Mouse (Mus musculus): Measurements from ENCODE around the gene Fzd9.
"Not testable (repeated sequence)": the region's sequence is repeated elsewhere in the genome, so short reads cannot be mapped to it uniquely, and the experiment has no call there.

Gene Fzd9

GRCm38 (mm10) chr5:135248956-135249676 is 1.9 kb downstream of the Fzd9 start:
- DNase-seq (ENCODE audit: low spot score in 2 of 2) = no peak

- DNase-seq (ENCODE audit: low spot score in 2 of 2) = no peak
Observed at GRCm38 (mm10) chr5:135247337-135247736, 3.7 kb downstream of the Fzd9 start.

- DNase-seq (ENCODE audit: low spot score in 2 of 2) = no peak
Observed at GRCm38 (mm10) chr5:135246531-135246930, 4.5 kb downstream of the Fzd9 start.

- DNase-seq (ENCODE audit: low spot score in 2 of 2) = no peak
Observed at GRCm38 (mm10) chr5:135243166-135243565, 7.9 kb downstream of the Fzd9 start.

- DNase-seq (ENCODE audit: low spot score in 2 of 2) = no peak
Observed at GRCm38 (mm10) chr5:135242608-135243007, 8.4 kb downstream of the Fzd9 start.

GRCm38 (mm10) chr5:135242136-135242535 is 8.9 kb downstream of the Fzd9 start:
- no peak for DNase-seq (ENCODE audit: low spot score in 2 of 2)

- DNase-seq (ENCODE audit: low spot score in 2 of 2) = no peak
Observed at GRCm38 (mm10) chr5:135241474-135241873, 9.6 kb downstream of the Fzd9 start.

GRCm38 (mm10) chr5:135238832-135239231 is 12.2 kb downstream of the Fzd9 start:
- no peak for DNase-seq (ENCODE audit: low spot score in 2 of 2)

- peak in 1 of 2 experiments; percentile 47 for DNase-seq (ENCODE audit: low spot score in 2 of 2)
Observed at GRCm38 (mm10) chr5:135236571-135236970, 14.5 kb downstream of the Fzd9 start.

- no peak for DNase-seq (ENCODE audit: low spot score in 2 of 2)
Observed at GRCm38 (mm10) chr5:135233166-135233920, 17.7 kb downstream of the Fzd9 start.

- no peak for DNase-seq (ENCODE audit: low spot score in 2 of 2)
Observed at GRCm38 (mm10) chr5:135230186-135230585, 20.8 kb downstream of the Fzd9 start.

GRCm38 (mm10) chr5:135225879-135226278 is 25.2 kb downstream of the Fzd9 start:
- DNase-seq (ENCODE audit: low spot score in 2 of 2) = not testable (repeated sequence)

- no peak for DNase-seq (ENCODE audit: low spot score in 2 of 2)
Observed at GRCm38 (mm10) chr5:135224169-135224568, 26.9 kb downstream of the Fzd9 start.

GRCm38 (mm10) chr5:135222066-135222465 is 29.0 kb downstream of the Fzd9 start:
- DNase-seq (ENCODE audit: low spot score in 2 of 2) = no peak

GRCm38 (mm10) chr5:135220941-135221340 is 30.1 kb downstream of the Fzd9 start:
- no peak for DNase-seq (ENCODE audit: low spot score in 2 of 2)

GRCm38 (mm10) chr5:135216871-135217270 is 34.2 kb downstream of the Fzd9 start:
- no peak for DNase-seq (ENCODE audit: low spot score in 2 of 2)

GRCm38 (mm10) chr5:135208197-135208596 is 42.8 kb downstream of the Fzd9 start:
- no peak for DNase-seq (ENCODE audit: low spot score in 2 of 2)

GRCm38 (mm10) chr5:135202763-135203162 is 48.3 kb downstream of the Fzd9 start:
- DNase-seq (ENCODE audit: low spot score in 2 of 2) = no peak
